Mouse (Mus musculus): ENCODE results near the gene Tcl1.
"Not testable (repeated sequence)": the region's sequence is repeated elsewhere in the genome, so short reads cannot be mapped to it uniquely, and the experiment has no call there.

The Tcl1 gene

DNA sequence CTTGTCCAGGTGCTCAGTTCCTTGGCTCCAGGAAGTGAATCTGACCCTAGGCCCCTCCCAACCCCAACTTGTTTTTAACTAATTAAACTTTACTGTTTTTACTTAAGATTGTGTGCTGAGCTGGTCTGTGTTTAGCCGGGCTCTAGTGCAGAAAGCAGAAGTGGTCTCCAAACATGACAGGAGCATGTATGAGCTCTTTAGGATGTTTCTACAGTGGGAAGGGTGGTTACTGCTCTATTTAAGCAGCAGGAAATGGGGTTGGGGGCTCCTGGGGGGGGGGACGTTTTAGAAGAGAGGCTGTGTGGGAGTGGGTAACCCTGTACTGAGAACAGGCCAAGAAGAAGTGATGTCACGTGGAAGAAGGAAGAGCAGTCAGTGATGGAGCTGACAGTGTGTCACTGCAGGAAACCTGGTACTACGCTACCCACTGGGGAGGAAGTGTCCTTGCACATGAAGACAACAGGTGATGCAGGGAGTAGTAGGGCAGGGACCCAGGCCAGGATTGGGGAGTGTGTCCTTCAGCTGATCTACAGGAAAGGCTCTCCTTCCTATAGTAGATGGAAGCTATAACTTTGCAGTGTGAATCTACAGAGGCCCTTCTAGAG lies 41.5 kb downstream of the Tcl1 start:
- DNase-seq (ENCODE audit: low read depth, low spot score): not testable (repeated sequence)

DNA sequence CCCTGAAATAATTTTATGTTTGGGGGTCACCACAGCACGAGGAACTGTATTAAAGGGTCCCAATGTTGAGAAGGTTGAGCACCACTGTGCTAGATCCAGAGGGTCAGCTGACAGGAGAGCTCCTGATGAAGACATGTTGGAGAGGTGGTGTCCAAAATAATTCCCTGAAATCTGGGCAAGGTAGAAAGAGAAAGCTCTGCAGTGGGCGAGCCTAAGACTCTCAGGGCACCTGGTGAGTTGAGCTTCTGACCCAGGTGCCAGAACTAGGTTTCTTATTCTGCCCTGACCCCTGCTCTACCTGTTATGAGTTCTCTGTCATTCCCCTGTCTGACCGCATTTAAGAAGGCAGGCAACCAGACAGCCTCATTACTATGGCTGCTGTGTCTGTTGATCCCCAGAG lies 46.5 kb downstream of the Tcl1 start, which contains the start of gene Tcl1b5:
Tcl1b5 (plus strand) TSS at position 301 of the 400 bp plus-strand sequence.
- not testable (repeated sequence) for DNase-seq (ENCODE audit: low read depth, low spot score)

DNA sequence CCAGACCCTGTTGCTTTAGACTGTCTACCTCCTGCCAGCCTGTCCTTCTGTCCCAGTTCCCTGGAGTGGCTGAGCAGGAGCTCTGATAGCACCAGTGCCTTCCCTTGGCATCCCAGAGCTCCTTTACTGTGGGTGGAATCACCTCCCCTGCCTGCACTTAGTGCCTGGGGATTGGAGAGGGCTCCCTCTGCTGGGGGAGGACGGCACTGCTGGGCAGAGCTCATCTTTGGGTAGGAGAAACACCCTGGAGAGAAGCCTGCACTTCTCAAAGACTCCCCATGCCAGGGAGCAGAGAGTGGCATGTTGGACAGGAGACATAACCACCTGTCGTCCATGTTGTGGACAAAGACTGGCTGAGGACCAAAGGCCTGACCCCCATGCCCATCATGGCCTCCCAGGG lies 48.3 kb downstream of the Tcl1 start:
- DNase-seq (ENCODE audit: low read depth, low spot score): peak; percentile 17

GRCm38 (mm10) chr12:105173366-105173765 lies 49.2 kb downstream of the Tcl1 start:
- DNase-seq (ENCODE audit: low read depth, low spot score): no peak
